Mouse (Mus musculus) left cerebral cortex, postnatal 4 days (tissue): ENCODE data around the gene C3. TPM values are rescaled to one million over a fixed set of nuclear protein-coding genes. Genes with fewer than 3 reads are reported as not detected.

Experiments used
- DNase-seq: peaks from one replicate; pipeline ENCODE4 v3.0.0-alpha.2; 2022
- intact Hi-C: fragments of 180-260 bp; cut with DNase I; formaldehyde crosslinking; loops from one replicate; pipeline ENCODE4 v1.15.1; 2025
- total RNA-seq, 2 experiments: library from RNA; stranded (reverse); gene quantifications; 2 replicates each; pipeline ENCODE4 v1.2.3; 2021

C3 gene
- 1 to 10 TPM in 1 of 2 experiments, under 1 TPM in 1; 0.46 to 1.2 TPM for total RNA-seq

DNA sequence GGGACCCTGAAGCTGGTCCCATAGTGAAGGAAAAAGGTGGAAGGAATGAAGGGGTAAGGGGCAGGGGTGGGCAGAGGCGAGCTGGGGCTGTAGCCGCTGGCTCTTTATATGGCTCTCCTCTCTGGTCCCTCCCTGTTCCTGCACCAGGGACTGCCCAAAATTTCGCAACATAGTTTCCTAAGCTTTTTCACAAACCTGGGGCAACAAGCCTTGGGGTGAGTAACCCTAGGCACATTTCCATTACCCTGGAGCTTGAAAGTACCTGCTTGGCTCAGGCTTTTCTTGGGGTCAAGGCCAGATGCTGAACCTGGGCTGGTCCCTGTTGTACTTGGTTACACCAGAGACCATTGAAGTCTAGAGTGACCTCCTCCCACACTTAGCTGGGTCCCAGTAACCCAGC, at the start of gene C3:
Gene C3, minus strand, starts transcription at position 123 of the 400 bp plus-strand sequence.
- intact Hi-C loops: no loop called here
- DNase-seq: no peak

- intact Hi-C loops: no loop called here
- DNase-seq: peak; percentile 66
Observed at GRCm38 (mm10) chr17:57276634-57277121, 48.7 kb upstream of the C3 start.

DNA sequence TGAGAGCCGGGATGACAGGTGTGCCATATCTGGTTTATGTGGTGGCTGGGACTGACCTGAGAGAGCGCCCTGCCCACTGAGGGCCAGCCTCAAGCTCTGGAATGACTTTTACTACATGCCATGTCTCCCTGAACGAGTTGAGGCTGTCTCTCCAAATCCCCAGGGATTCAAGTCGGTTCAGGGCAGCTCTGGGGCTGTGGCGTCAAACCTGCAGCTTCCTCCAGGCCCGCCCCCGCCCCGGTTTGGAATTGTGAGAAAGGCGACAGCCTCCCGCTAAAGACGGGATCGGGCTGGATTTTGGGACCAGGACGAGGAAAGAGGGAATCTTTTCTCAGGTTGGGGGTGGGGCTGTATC, 48.0 kb upstream of the C3 start:
- DNase-seq: no peak
- intact Hi-C loops: no loop called here

DNA sequence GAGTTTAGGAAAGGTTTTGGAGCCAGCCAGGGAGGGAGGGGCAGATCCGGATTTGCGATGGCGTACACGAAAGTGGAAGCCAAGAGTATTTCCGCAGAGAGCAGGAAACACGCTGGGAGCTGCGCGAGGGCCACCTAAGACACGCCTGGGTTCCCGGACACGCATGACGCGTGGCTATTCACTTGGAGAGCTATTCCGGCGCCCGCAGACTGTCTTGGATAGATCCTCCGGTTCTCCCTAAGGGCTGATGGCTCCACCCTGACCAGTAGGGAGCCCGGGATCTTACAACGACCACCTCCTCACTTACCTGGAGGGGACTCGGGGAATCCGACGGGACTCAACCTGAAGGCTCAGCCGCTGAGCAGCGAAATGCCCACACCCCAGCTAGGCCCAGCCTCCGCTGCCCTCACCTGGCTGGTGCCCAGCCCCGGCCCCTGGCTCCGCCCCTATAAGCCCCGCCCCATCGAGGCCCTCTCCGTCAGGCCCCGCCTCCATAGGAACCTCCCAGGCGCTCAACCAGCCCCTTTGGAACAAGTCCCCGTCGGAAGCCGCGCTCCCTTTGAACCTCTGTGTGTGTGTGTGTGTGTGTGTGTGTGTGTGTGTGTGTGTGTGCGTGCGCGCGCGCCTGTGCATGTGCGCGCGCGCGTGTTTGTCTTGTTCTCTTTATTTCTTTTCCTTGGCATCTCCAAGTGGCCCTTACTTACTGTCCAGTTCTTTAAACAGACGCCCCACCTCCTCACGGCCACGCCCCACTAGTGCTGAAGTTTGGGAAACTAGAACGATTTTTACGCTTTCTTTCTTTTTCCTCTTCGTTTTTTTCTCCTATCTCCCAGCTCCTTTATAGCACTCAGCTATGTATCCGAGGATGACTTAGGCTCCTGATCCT, 47.4 kb upstream of the C3 start:
- DNase-seq: peak; percentile 66
- intact Hi-C loops: no loop called here

DNA sequence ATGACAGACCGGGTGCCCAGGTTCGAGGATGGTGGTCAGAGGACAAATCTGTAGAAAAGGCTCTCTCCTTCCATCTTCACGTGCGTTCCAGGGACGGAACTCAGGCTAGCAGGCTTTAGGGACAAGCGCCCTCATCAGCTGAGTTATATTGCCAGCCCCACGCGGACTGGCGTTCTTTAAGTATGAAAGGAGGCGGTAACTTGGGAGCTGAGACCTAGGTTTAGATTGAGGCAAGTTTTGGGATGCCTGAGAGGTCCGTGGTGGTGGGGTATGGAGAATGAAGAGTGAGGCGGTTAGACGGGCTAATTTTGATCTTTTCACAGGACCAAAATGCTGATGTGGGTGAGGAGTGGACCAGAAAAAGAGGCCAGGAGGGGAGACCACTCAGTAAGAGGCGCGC, 46.8 kb upstream of the C3 start:
- no peak for DNase-seq
- intact Hi-C loops: no loop called here

GRCm38 (mm10) chr17:57273846-57274245, 45.9 kb upstream of the C3 start:
- intact Hi-C loops: no loop called here

DNA sequence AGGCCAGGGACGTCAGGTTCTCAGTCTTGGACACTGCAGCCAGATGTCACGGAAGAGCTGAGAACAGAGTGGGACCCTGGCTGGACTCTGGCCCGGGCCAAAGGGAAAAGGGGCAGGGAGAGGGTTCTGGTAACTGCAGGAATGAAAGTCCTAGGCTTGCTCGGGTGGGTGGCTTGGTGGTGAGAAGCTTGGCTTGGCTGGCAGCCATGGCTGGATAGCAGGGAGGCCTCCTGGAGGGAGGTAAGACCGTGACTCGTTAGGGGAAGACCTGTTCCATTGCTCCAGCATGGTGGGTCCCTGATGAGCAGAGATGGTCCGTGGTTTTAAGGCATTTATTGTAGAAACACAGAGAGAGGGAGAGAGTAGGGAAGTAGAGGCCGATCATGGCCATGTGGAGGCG, 43.4 kb upstream of the C3 start:
- DNase-seq: no peak
- intact Hi-C loops: no loop called here

More at GRCm38 (mm10) chr17:57273846-57274245, 45.9 kb upstream of the C3 start:
- no peak for DNase-seq

- DNase-seq: no peak
- intact Hi-C loops: no loop called here
Observed at GRCm38 (mm10) chr17:57267556-57268126, 39.7 kb upstream of the C3 start.

- intact Hi-C loops: no loop called here
- DNase-seq: peak; percentile 56
Observed at GRCm38 (mm10) chr17:57264972-57265945, 37.3 kb upstream of the C3 start.

DNA sequence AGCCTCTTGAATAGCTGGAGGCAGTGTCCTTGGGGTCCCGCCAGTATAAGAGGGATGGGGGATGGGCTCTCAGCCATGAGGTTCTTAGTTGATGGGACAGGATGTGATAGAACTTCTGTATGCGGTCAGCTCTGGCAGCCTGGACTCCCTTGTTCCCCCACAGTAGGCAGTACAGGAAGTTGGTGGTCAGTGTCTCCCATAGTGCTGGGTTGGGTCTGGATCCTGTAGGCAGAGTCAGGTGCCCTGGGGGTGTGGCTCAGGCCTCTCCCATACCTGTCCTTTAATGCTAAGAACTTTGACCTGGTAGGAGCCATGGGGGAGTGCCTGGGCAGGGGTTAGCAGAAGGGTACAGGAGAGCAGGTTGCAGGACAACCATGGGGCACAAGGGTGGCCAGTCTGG, 36.2 kb upstream of the C3 start:
- intact Hi-C loops: no loop called here
- DNase-seq: no peak

- intact Hi-C loops: no loop called here
- DNase-seq: no peak
Observed at GRCm38 (mm10) chr17:57262901-57263550, 35.1 kb upstream of the C3 start.

DNA sequence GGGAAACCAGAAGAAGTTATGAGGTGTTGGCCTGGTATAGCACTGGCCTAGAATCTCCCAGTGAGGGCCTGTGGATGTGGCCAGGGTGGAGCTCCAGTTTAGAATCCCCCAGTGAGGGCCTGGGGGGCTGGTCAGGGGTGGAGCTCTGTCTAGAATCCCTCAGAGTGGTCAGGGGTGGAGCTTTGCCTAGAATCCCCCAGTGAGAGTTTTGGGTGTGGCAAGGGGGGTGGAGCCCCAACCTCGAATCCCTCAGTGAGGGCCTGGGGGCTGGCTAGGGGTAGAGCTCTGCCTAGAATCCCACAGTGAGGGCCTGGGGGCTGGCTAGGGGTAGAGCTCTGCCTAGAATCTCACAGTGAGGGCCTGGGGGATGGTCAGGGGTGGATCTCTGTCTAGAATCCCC, 33.9 kb upstream of the C3 start:
- no peak for DNase-seq
- intact Hi-C loops: no loop called here

DNA sequence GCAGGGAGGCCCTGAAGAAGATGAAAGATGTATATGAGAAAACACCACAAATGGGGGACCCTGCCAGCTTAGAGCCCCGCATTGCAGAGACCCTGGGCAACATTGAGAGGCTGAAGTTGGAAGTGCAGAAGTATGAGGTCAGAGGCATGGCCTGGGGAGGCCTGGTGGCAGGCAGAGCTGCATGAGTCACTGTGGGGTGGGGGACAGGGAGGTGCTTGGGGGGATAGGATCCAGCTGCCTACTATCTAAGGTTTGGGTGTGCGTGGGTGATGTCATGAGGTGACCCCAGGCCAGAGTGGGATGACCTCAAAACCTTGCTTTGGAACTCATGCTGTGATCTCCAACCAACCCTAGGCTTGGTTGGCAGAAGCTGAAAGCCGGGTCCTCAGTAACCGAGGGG, 33.4 kb upstream of the C3 start:
- no peak for DNase-seq
- intact Hi-C loops: no loop called here

DNA sequence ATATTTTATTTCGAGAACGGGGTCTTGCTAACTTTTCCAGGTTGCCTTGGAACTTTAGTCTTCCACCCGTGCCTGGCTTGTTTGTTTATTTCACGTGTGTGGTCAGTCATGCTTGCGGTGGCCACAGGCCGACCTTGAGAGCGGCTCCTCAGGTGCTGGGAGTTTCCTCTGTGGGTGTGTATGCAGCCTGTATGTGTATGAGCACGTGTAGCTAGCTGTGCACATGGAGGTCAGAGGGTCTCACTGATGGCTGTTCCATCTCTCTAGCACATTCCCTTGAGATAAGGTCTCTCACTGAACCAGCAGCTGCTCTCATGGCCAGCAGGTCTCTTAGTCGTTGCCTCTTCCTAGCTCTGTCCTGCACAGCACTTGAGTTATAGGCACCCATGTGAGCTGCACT, 32.4 kb upstream of the C3 start:
- DNase-seq: no peak
- intact Hi-C loops: no loop called here

DNA sequence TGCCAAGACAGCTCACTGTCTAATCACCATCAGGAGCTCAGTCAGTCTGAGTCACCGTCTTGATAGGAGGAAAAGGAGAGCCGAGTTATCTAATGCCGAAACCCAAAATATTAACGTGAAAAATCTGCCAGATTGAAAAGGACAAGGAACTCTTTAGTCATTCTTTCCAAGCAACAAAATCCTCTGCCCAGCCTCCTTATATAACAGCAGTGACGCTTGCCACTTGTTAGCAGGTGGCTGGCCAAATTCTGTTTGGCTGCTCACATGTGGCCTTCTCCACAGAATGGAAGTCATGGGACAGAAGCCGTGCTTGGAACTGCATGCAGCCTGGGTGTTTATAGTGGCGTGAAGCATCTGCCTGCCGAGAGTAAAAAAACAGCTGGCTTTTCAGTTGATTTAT, 31.8 kb upstream of the C3 start:
- intact Hi-C loops: no loop called here

GRCm38 (mm10) chr17:57258191-57258590, 30.3 kb upstream of the C3 start:
- no peak for DNase-seq
- intact Hi-C loops: no loop called here

More for the DNA sequence above, 31.8 kb upstream of the C3 start:
- no peak for DNase-seq

DNA sequence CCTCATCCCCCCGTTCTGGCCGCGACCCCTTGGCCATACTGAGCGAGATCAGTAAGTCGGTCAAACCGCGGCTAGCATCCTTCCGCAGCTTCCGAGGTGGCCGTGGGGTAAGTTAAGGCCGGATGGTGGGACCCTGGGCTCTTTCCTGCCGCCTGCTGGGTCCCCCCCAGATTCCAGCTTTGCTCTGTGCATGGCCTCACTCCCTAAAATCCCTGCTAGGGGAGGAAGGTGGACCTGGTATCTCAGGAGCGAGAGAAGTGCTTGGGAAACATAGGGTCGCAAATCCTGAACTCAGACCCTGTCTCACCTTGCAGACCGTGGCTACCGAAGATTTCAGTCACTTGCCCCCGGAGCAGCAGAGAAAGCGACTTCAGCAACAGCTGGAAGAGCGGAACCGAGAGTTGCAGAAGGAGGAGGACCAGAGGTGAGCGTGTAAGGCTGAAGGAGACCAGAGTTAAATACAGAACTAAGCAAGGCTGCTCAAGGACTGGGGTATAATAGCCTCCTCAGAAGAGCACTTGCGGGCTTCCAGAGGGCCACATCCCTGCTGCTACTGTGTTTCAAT, 29.1 kb upstream of the C3 start:
- no peak for DNase-seq
- intact Hi-C loops: no loop called here

DNA sequence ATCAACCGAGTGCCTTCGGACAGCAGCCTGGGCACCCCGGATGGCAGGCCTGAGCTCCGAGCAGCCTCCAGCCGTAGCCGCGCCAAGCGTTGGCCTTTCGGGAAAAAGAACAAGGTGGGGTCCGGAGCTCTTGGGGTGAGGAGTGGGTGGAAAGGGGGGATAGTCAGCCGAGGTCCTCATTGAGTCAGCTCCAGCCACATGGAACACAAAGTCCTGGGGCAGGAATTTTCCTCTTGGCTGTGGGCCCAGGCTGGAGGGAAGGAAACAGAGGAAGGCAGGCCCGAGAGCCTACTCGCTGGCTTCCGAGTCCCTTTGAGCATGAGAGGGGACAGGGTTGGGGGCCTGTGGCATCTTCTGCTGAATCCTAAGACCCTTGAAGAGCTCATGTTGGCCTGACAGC, 27.4 kb upstream of the C3 start:
- intact Hi-C loops: no loop called here
- DNase-seq: no peak

GRCm38 (mm10) chr17:57253306-57253705, 25.4 kb upstream of the C3 start:
- DNase-seq: no peak
- intact Hi-C loops: no loop called here

- intact Hi-C loops: no loop called here
- no peak for DNase-seq
Observed at GRCm38 (mm10) chr17:57251431-57251830, 23.5 kb upstream of the C3 start.
